Mouse (Mus musculus) bone marrow, adult 2 months (tissue): ENCODE results near the gene Cfap52.

Experiments
- CTCF ChIP-seq: fragments of 200-500 bp; IDR thresholded peaks from 2 replicates; pipeline ENCODE4 v1.5.1; 2011; ENCODE audit warnings: low read length, control low read depth; ENCODE audit not compliant: control insufficient read depth, insufficient read depth
- POLR2A ChIP-seq: fragments of 200-500 bp; IDR thresholded peaks from 2 replicates; pipeline ENCODE4 v1.6.1; 2011; ENCODE audit warnings: low read depth, mild to moderate bottlenecking, control low read depth, low read length, borderline replicate concordance; ENCODE audit not compliant: control insufficient read depth

DNA sequence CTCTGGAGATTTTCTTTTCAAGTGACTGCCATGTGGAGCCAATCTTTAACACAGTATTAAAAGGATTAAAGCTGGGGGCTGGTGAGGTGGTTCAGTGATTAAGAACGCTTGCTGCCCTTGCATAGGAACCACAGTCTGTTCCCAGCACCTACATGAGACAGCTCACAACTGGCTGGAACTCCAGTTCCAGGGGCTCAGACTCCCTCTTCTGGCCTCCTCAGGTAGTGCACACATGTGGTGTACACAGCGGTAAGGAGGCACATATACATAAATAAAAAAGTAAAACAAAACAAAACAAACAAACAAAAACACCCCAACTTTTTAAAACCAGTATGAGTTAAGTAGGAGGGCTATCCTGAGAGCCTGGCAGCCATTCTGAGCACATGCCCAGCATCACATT is 79.5 kb downstream of the Cfap52 start:
- TF ChIP-seq POLR2A: no peak
- no peak for TF ChIP-seq CTCF
